In genomic region chr8:94470794-94471193, GRCm38 (mm10) we compare ENCODE assay signal across 22 mouse cellular contexts. TPM values are rescaled to one million over a fixed set of nuclear protein-coding genes. Genes with fewer than 3 reads are reported as not detected.
DNase-seq lines count a peak whose midpoint lies in the region.
"Had no signal": no experiment of that assay in that cellular context is flagged by ENCODE, and none has a peak within 500 bp of the region (broad histone marks: within the 10 kb centered on the region; RNA-seq: fewer than 3 reads in every experiment).

No protein-coding gene starts in this region.

- H3K27ac ChIP-seq in brown adipose tissue, adult 24 weeks (replicated peaks; ENCODE audit: low read depth, low read length) = peak overlapping the region; percentile 90
- H3K27ac ChIP-seq: embryonic facial prominence, embryonic 15.5 days; forebrain, embryonic 10.5 days; heart, adult 2 months; heart, embryonic 15.5 days; hindbrain, embryonic 10.5 days; hindbrain, embryonic 14.5 days; intestine, embryonic 15.5 days had no signal

- intact Hi-C loops in heart, postnatal 36 days (cut with DNase I) = no loop called here

- DNase-seq in adrenal gland, adult 2 months = peak; percentile 65
- no peak for DNase-seq in adrenal gland, adult 8-10 months
- peak; percentile 86 for DNase-seq in heart, adult 11 months
- no peak for DNase-seq in heart, postnatal 36 days
- peak; percentile 20 for DNase-seq in NIH3T3 (ENCODE audit: low read depth)
- no peak for DNase-seq in layer of hippocampus, postnatal 10 days (ENCODE audit: low spot score in 2 of 2)
- DNase-seq: B cell, adult 2 months; cerebellum, adult 18-20 months; cerebellum, adult 9-11 months; embryo, embryonic 11 days; heart, adult 2 months; heart, postnatal 14 days; kidney, adult 18-20 months had no signal

- H3K4me3 ChIP-seq in brown adipose tissue, adult 24 weeks (ENCODE audit: insufficient read depth, low read depth, low read length) = no peak overlapping the region
- H3K4me3 ChIP-seq: embryonic facial prominence, embryonic 15.5 days; erythroblast, embryonic 14.5 days; forebrain, embryonic 10.5 days; heart, adult 2 months; heart, embryonic 15.5 days; hindbrain, embryonic 10.5 days; intestine, embryonic 15.5 days had no signal

- no peaks in the 10 kb centered on the region for H3K4me1 ChIP-seq in brown adipose tissue, adult 24 weeks (ENCODE audit: control insufficient read depth, insufficient read depth, insufficient read length, low read length)
- H3K4me1 ChIP-seq: embryonic facial prominence, embryonic 15.5 days; forebrain, embryonic 10.5 days; heart, embryonic 15.5 days; hindbrain, embryonic 10.5 days; intestine, embryonic 15.5 days had no signal

RNA-seq across cellular contexts. Expression of gene Nlrc5, which starts 36.6 kb away (rescaled TPM):
- 1 to 10 TPM; 5.2 to 7.9 TPM for total RNA-seq in adrenal gland, adult 2 months (2021)
- polyA plus RNA-seq in adrenal gland, adult 2 months (2012; rRNA removed) = 6.2 and 7.5 TPM in 2 replicates
- total RNA-seq in adrenal gland, adult 8-10 months (2022) = 10 to 100 TPM in 2 of 4 experiments, 1 to 10 TPM in 2; 5.3 to 15.3 (median 9.0) TPM
- 1 to 10 TPM; 1.2 to 2.0 TPM for total RNA-seq in heart, postnatal 36 days (2021)
- 5.0 and 7.6 TPM in 2 replicates for polyA plus RNA-seq in brown adipose tissue, adult 24 weeks (2012; ENCODE audit: insufficient read depth, insufficient read length, missing spikeins)
- under 1 TPM; 0.50 to 0.51 TPM for total RNA-seq in layer of hippocampus, postnatal 10 days (2021)
- polyA plus RNA-seq: heart, embryonic 11.5 days had no signal

Comparison
In these comparisons a context has a peak if more than half of its experiments do, and no peak if none do; other contexts are left out.
1. DNase-seq: peak in adrenal gland, adult 2 months (single experiment), heart, adult 11 months (single experiment) and NIH3T3 (single experiment); none in adrenal gland, adult 8-10 months (single experiment), heart, postnatal 36 days (0 of 2) and layer of hippocampus, postnatal 10 days (0 of 2).